ENCODE assay signal across 34 mouse cellular contexts in genomic region chr8:121623043-121623442, GRCm38 (mm10). TPM values are rescaled to one million over a fixed set of nuclear protein-coding genes. Genes with fewer than 3 reads are reported as not detected.
DNase-seq lines count a peak whose midpoint lies in the region; ATAC-seq and TF ChIP-seq lines count a peak whose summit lies in the region.
"Had no signal": no experiment of that assay in that cellular context is flagged by ENCODE, and none has a peak within 500 bp of the region (broad histone marks: within the 10 kb centered on the region; RNA-seq: fewer than 3 reads in every experiment).

No protein-coding gene starts in this region.

- no peak for TF ChIP-seq POLR2A in cerebellum, adult 2 months (IDR thresholded peaks at IDR 0.05; ENCODE audit: borderline replicate concordance, insufficient read depth, low read length)
- TF ChIP-seq POLR2A in olfactory bulb, adult 2 months (IDR thresholded peaks at IDR 0.05; ENCODE audit: insufficient read depth, low read depth, low read length) = no peak

- no peak for ATAC-seq in cerebellum, adult (ENCODE audit: insufficient number of reproducible peaks, low FRiP score, low TSS enrichment)
- no peak for ATAC-seq in midbrain, embryonic 14.5 days (ENCODE audit: low FRiP score, low TSS enrichment)
- ATAC-seq in midbrain, postnatal 0 days (ENCODE audit: low FRiP score) = no peak
- ATAC-seq: inflammation-experienced regulatory T-cells, adult 6 months; lung, postnatal 0 days had no signal

- H3K4me2 ChIP-seq in midbrain, embryonic 14.5 days (ENCODE audit: low read length) = no peak overlapping the region
- H3K4me2 ChIP-seq in midbrain, postnatal 0 days (ENCODE audit: low read depth, low read length, poor library complexity, severe bottlenecking) = no peak overlapping the region
- H3K4me2 ChIP-seq: forebrain, embryonic 12.5 days; heart, embryonic 11.5 days; hindbrain, embryonic 15.5 days; limb, embryonic 15.5 days; liver, embryonic 13.5 days had no signal

- H3K4me1 ChIP-seq in cerebellum, adult 2 months (ENCODE audit: control insufficient read depth, insufficient read depth, low read length) = peaks cover 61% of the 10 kb centered on the region
- H3K4me1 ChIP-seq in midbrain, embryonic 14.5 days (ENCODE audit: control insufficient read depth, insufficient read depth, low read length) = peaks cover 3% of the 10 kb centered on the region; the same call in 1 of the 2 replicates
- peaks cover 5% of the 10 kb centered on the region; the same call in 1 of the 2 replicates for H3K4me1 ChIP-seq in midbrain, postnatal 0 days (ENCODE audit: insufficient read depth, low read length)
- H3K4me1 ChIP-seq in olfactory bulb, adult 2 months (ENCODE audit: control insufficient read depth, insufficient read depth, low read length) = peaks cover 67% of the 10 kb centered on the region

- no peaks in the 10 kb centered on the region for H3K27me3 ChIP-seq in cerebellum, adult 2 months (ENCODE audit: control insufficient read depth, insufficient read depth, low read length)
- H3K27me3 ChIP-seq in midbrain, embryonic 14.5 days (ENCODE audit: control insufficient read depth, insufficient read depth, low read length) = no peaks in the 10 kb centered on the region
- H3K27me3 ChIP-seq in midbrain, postnatal 0 days (ENCODE audit: insufficient read depth, low read length) = no peaks in the 10 kb centered on the region
- H3K27me3 ChIP-seq: forebrain, embryonic 12.5 days; hindbrain, embryonic 15.5 days; limb, embryonic 15.5 days; liver, embryonic 13.5 days had no signal

- peak overlapping the region; percentile 42 for H3K27ac ChIP-seq in cerebellum, adult 2 months (ENCODE audit: insufficient read depth, low read length)
- H3K27ac ChIP-seq in gastrocnemius, adult 2 months = peak overlapping the region; percentile 43; the same call in 1 of the 2 replicates
- H3K27ac ChIP-seq in midbrain, embryonic 14.5 days (replicated peaks; ENCODE audit: low read depth, low read length) = no peak overlapping the region; the same call in 1 of the 2 replicates
- H3K27ac ChIP-seq in midbrain, postnatal 0 days (ENCODE audit: low read depth, low read length) = no peak overlapping the region
- peak overlapping the region; percentile 80 for H3K27ac ChIP-seq in olfactory bulb, adult 2 months (ENCODE audit: insufficient read depth, low read depth, low read length)
- H3K27ac ChIP-seq: forebrain, embryonic 12.5 days; hindbrain, embryonic 15.5 days; limb, embryonic 10.5 days; limb, embryonic 15.5 days; liver, embryonic 13.5 days; macrophage; stomach, postnatal 0 days had no signal

- no peak for TF ChIP-seq CTCF in cerebellum, adult 2 months (IDR thresholded peaks at IDR 0.05; ENCODE audit: borderline replicate concordance, insufficient read depth, low read depth, low read length)
- TF ChIP-seq CTCF in gastrocnemius, adult 2 months (IDR thresholded peaks at IDR 0.05) = no peak
- no peak for TF ChIP-seq CTCF in midbrain, postnatal 0 days (IDR thresholded peaks at IDR 0.05)
- no peak for TF ChIP-seq CTCF in olfactory bulb, adult 2 months (IDR thresholded peaks at IDR 0.05; ENCODE audit: insufficient read depth, low read depth, low read length)

- no peak for DNase-seq in cerebellum, adult 2 months
- no peak for DNase-seq in gastrocnemius, adult 2 months
- DNase-seq in gastrocnemius, postnatal 36 days = no peak
- DNase-seq in midbrain, embryonic 14.5 days = peak; percentile 32
- DNase-seq in midbrain, postnatal 0 days (ENCODE audit: low spot score) = no peak
- no peak for DNase-seq in heart, postnatal 4 days
- DNase-seq: adrenal gland, adult 8-10 months; cerebellum, adult 11-12 months; cerebellum, postnatal 10 days; gastrocnemius, postnatal 25 days; heart, adult 18-20 months; heart, postnatal 36 days; kidney, adult 11 months; kidney, postnatal 25 days; liver, embryonic 13.5 days; lung, adult 18-20 months; right cerebral cortex, postnatal 4 days; thymus, adult 2 months; thymus, postnatal 4 days had no signal

- WGBS in cerebellum, adult 2 months = 28% methylated on average over 8 of the region's 8 CpGs
- 76% methylated on average over 8 of the region's 8 CpGs for WGBS in midbrain, embryonic 14.5 days
- WGBS in midbrain, postnatal 0 days = 58% methylated on average over 8 of the region's 8 CpGs
- 13% methylated on average over 8 of the region's 8 CpGs for WGBS in olfactory bulb, adult 2 months

- H3K9ac ChIP-seq in midbrain, embryonic 14.5 days (replicated peaks; ENCODE audit: low read length) = no peak overlapping the region
- no peak overlapping the region for H3K9ac ChIP-seq in midbrain, postnatal 0 days (replicated peaks; ENCODE audit: low read length, poor library complexity, severe bottlenecking)
- H3K9ac ChIP-seq: forebrain, embryonic 12.5 days; hindbrain, embryonic 15.5 days; limb, embryonic 15.5 days; liver, embryonic 13.5 days had no signal

- no peaks in the 10 kb centered on the region for H3K9me3 ChIP-seq in midbrain, embryonic 14.5 days (ENCODE audit: control insufficient read depth, low read length)
- no peaks in the 10 kb centered on the region for H3K9me3 ChIP-seq in midbrain, postnatal 0 days (ENCODE audit: low read length)
- H3K9me3 ChIP-seq: forebrain, embryonic 12.5 days; hindbrain, embryonic 15.5 days; limb, embryonic 10.5 days; limb, embryonic 15.5 days; liver, embryonic 13.5 days had no signal

- no peak overlapping the region for H3K4me3 ChIP-seq in cerebellum, adult 2 months (replicated peaks; ENCODE audit: insufficient read depth, low read depth, low read length)
- H3K4me3 ChIP-seq in gastrocnemius, adult 2 months = no peak overlapping the region
- H3K4me3 ChIP-seq in midbrain, embryonic 14.5 days (replicated peaks; ENCODE audit: low read depth, low read length) = no peak overlapping the region
- H3K4me3 ChIP-seq in midbrain, postnatal 0 days (ENCODE audit: low read depth, low read length) = no peak overlapping the region
- no peak overlapping the region for H3K4me3 ChIP-seq in olfactory bulb, adult 2 months (ENCODE audit: insufficient read depth, low read depth, low read length)
- H3K4me3 ChIP-seq: erythroblast, embryonic 14.5 days; forebrain, embryonic 12.5 days; hindbrain, embryonic 15.5 days; limb, embryonic 10.5 days; limb, embryonic 15.5 days; liver, embryonic 13.5 days had no signal

- intact Hi-C loops in gastrocnemius, adult 2 months (cut with DNase I) = no loop called here
- intact Hi-C loops in gastrocnemius, postnatal 36 days (cut with DNase I) = no loop called here

- peaks cover 27% of the 10 kb centered on the region for H3K36me3 ChIP-seq in midbrain, embryonic 14.5 days (ENCODE audit: control insufficient read depth, insufficient read depth, low read length)
- H3K36me3 ChIP-seq in midbrain, postnatal 0 days (ENCODE audit: insufficient read depth, low read length) = peaks cover 18% of the 10 kb centered on the region

RNA-seq across cellular contexts. Expression of gene Zcchc14, which starts 29.7 kb away (rescaled TPM):
- 37.0 and 41.0 TPM in 2 replicates for polyA plus RNA-seq in cerebellum, adult 2 months (2012; rRNA removed)
- total RNA-seq in gastrocnemius, adult 2 months (2021) = 10 to 100 TPM; 18.8 to 22.3 TPM
- 10 to 100 TPM; 14.2 to 17.2 TPM for total RNA-seq in gastrocnemius, postnatal 36 days (2021)
- 39.0 and 43.4 TPM in 2 replicates for polyA plus RNA-seq in midbrain, embryonic 14.5 days (2014; fragmentation: Nextera tagmentation; extraction: Ambion mirVana)
- total RNA-seq in midbrain, postnatal 0 days (2014; rRNA removed) = 66.5 and 68.5 TPM in 2 replicates
- 11.5 and 16.9 TPM in 2 replicates for polyA plus RNA-seq in midbrain, postnatal 0 days (2015; fragmentation: Nextera tagmentation; extraction: Ambion mirVana)
- not detected in 2 replicates for polyA plus RNA-seq in olfactory bulb, adult 2 months (2012; ENCODE audit: insufficient read depth, insufficient read length, low replicate concordance, missing spikeins)
- 10 to 100 TPM; 41.0 to 42.9 TPM for total RNA-seq in heart, postnatal 4 days (2021)
- total RNA-seq: CH12.LX; megakaryocyte-erythroid progenitor cell, adult 5-6 weeks; monocyte, adult 5-6 weeks had no signal
- polyA plus RNA-seq: erythroblast, embryonic 14.5 days had no signal

RNA-seq across cellular contexts. Expression of gene Map1lc3b, which starts 32.9 kb away (rescaled TPM):
- 138 and 154 TPM in 2 replicates for polyA plus RNA-seq in cerebellum, adult 2 months (2012; rRNA removed)
- total RNA-seq in gastrocnemius, adult 2 months (2021) = 100 to 1,000 TPM; 166 to 175 TPM
- total RNA-seq in gastrocnemius, postnatal 36 days (2021) = 100 to 1,000 TPM; 133 to 158 TPM
- 440 and 461 TPM in 2 replicates for polyA plus RNA-seq in midbrain, embryonic 14.5 days (2014; fragmentation: Nextera tagmentation; extraction: Ambion mirVana)
- total RNA-seq in midbrain, postnatal 0 days (2014; rRNA removed) = 264 and 279 TPM in 2 replicates
- polyA plus RNA-seq in midbrain, postnatal 0 days (2015; fragmentation: Nextera tagmentation; extraction: Ambion mirVana) = 343 and 373 TPM in 2 replicates
- polyA plus RNA-seq in olfactory bulb, adult 2 months (2012; ENCODE audit: insufficient read depth, insufficient read length, low replicate concordance, missing spikeins) = not detected in 2 replicates
- 100 to 1,000 TPM; 130 to 135 TPM for total RNA-seq in heart, postnatal 4 days (2021)

RNA-seq across cellular contexts. Expression of gene Fbxo31, which starts 44.4 kb away (rescaled TPM):
- 64.2 and 67.9 TPM in 2 replicates for polyA plus RNA-seq in cerebellum, adult 2 months (2012; rRNA removed)
- 100 to 1,000 TPM; 141 to 165 TPM for total RNA-seq in gastrocnemius, adult 2 months (2021)
- total RNA-seq in gastrocnemius, postnatal 36 days (2021) = 100 to 1,000 TPM; 100 to 124 TPM
- polyA plus RNA-seq in midbrain, embryonic 14.5 days (2014; fragmentation: Nextera tagmentation; extraction: Ambion mirVana) = 26.7 and 33.5 TPM in 2 replicates
- total RNA-seq in midbrain, postnatal 0 days (2014; rRNA removed) = 62.1 and 68.9 TPM in 2 replicates
- 36.3 and 37.3 TPM in 2 replicates for polyA plus RNA-seq in midbrain, postnatal 0 days (2015; fragmentation: Nextera tagmentation; extraction: Ambion mirVana)
- not detected in 2 replicates for polyA plus RNA-seq in olfactory bulb, adult 2 months (2012; ENCODE audit: insufficient read depth, insufficient read length, low replicate concordance, missing spikeins)
- total RNA-seq in heart, postnatal 4 days (2021) = 10 to 100 TPM; 13.8 to 17.3 TPM

Comparison
In these comparisons a context has a peak if more than half of its experiments do, and no peak if none do; other contexts are left out.
1. H3K27ac ChIP-seq: peak in cerebellum, adult 2 months (single experiment), gastrocnemius, adult 2 months (single experiment) and olfactory bulb, adult 2 months (single experiment); none in midbrain, embryonic 14.5 days (single experiment) and midbrain, postnatal 0 days (single experiment).